Mouse (Mus musculus): Measurements from ENCODE around the gene Atxn2. TPM values are rescaled to one million over a fixed set of nuclear protein-coding genes. Genes with fewer than 3 reads are reported as not detected.

The Atxn2 gene
- polyA plus RNA-seq, 1 experiment: 71.9 TPM

DNA sequence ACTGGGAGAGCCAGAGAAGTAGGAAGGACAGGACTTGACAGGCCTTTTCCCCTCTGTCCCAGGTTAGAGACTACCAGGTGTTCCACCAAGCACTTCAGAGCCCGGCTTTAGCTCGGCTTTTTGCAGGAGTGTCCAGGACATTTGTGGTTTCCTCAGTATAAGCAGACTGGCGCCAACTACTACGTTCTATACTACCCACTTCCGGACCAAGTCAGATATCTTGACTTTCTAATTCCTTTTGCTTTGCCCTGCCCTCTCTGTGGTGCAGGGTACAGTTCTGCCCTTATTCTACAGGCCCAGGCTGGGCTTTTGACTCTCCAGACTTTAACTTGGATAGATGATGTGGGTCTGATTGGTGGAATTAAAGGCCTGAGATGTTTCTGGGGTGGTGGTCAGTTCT, 108.4 kb downstream of the Atxn2 start:
- 15% methylated on average over 5 of the region's 5 CpGs for WGBS
- Histone ChIP-seq H3K36me3 (ENCODE audit: control insufficient read depth, insufficient read depth, low read length) (peaks cover 54% of the 10 kb centered on the region), H3K4me3 (ENCODE audit: extremely low read depth, insufficient read depth, insufficient read length) (no peak overlapping the region), H3K27ac (ENCODE audit: insufficient read depth, low read length) (no peak overlapping the region), H3K4me1 (ENCODE audit: control insufficient read depth, insufficient read depth, insufficient read length) (peaks cover 22% of the 10 kb centered on the region; the same call in 1 of the 2 replicates), H3K27me3 (ENCODE audit: control insufficient read depth, insufficient read depth, low read length) (no peaks in the 10 kb centered on the region)
- no peak for TF ChIP-seq CTCF (IDR thresholded peaks at IDR 0.05; ENCODE audit: extremely low read depth, insufficient read depth, insufficient read length, insufficient replicate concordance)
- TF ChIP-seq POLR2A (IDR thresholded peaks at IDR 0.05; ENCODE audit: low read depth, low read length): no peak
- DNase-seq (ENCODE audit: low read depth in 1 of 2, low spot score in 2 of 2): no peak

- no peak for TF ChIP-seq CTCF (IDR thresholded peaks at IDR 0.05; ENCODE audit: extremely low read depth, insufficient read depth, insufficient read length, insufficient replicate concordance)
- no peak for TF ChIP-seq POLR2A (IDR thresholded peaks at IDR 0.05; ENCODE audit: low read depth, low read length)
- H3K4me3 ChIP-seq (ENCODE audit: extremely low read depth, insufficient read depth, insufficient read length): no peak overlapping the region
- WGBS: 64% methylated on average over 2 of the region's 2 CpGs
- DNase-seq (ENCODE audit: low read depth in 1 of 2, low spot score in 2 of 2): no peak
- H3K27me3 ChIP-seq (ENCODE audit: control insufficient read depth, insufficient read depth, low read length): no peaks in the 10 kb centered on the region
- H3K27ac ChIP-seq (ENCODE audit: insufficient read depth, low read length): no peak overlapping the region
- H3K4me1 ChIP-seq (ENCODE audit: control insufficient read depth, insufficient read depth, insufficient read length): peaks cover 24% of the 10 kb centered on the region; the same call in 1 of the 2 replicates
- H3K36me3 ChIP-seq (ENCODE audit: control insufficient read depth, insufficient read depth, low read length): peaks cover 57% of the 10 kb centered on the region
Measured at GRCm38 (mm10) chr5:121820161-121820560, 109.0 kb downstream of the Atxn2 start.

DNA sequence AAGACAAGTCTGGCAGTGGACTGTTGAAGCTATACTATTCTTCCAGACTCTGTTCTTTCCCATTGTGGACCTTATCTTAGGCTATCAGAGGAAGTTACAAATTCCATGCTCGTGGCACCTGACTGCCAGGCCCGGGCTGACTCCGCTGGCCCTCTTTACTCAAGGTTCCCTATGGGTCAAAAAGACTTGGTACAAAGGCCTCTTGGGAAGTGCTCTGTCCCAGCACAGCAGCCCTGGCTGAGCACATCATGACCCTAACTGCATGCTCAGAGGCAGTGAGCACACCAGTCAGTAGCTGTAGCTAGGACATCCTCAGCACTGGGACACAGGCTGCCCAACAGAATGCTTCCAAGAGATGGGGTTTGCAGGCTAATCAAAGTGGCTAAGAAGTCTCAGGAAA, 109.5 kb downstream of the Atxn2 start:
- peaks cover 59% of the 10 kb centered on the region for H3K36me3 ChIP-seq (ENCODE audit: control insufficient read depth, insufficient read depth, low read length)
- H3K4me1 ChIP-seq (ENCODE audit: control insufficient read depth, insufficient read depth, insufficient read length): peaks cover 24% of the 10 kb centered on the region; the same call in 1 of the 2 replicates

GRCm38 (mm10) chr5:121821116-121821515, 110.0 kb downstream of the Atxn2 start:
- TF ChIP-seq POLR2A (IDR thresholded peaks at IDR 0.05; ENCODE audit: low read depth, low read length): no peak
- TF ChIP-seq CTCF (IDR thresholded peaks at IDR 0.05; ENCODE audit: extremely low read depth, insufficient read depth, insufficient read length, insufficient replicate concordance): no peak
- 77% methylated on average over 5 of the region's 5 CpGs for WGBS
- Histone ChIP-seq H3K4me3 (ENCODE audit: extremely low read depth, insufficient read depth, insufficient read length) (no peak overlapping the region), H3K27ac (ENCODE audit: insufficient read depth, low read length) (no peak overlapping the region), H3K4me1 (ENCODE audit: control insufficient read depth, insufficient read depth, insufficient read length) (peaks cover 24% of the 10 kb centered on the region; the same call in 1 of the 2 replicates), H3K36me3 (ENCODE audit: control insufficient read depth, insufficient read depth, low read length) (peaks cover 56% of the 10 kb centered on the region), H3K27me3 (ENCODE audit: control insufficient read depth, insufficient read depth, low read length) (no peaks in the 10 kb centered on the region)
- DNase-seq (ENCODE audit: low read depth in 1 of 2, low spot score in 2 of 2): no peak

More for the DNA sequence above, 109.5 kb downstream of the Atxn2 start:
- 70% methylated on average over 3 of the region's 3 CpGs for WGBS
- no peak overlapping the region for H3K27ac ChIP-seq (ENCODE audit: insufficient read depth, low read length)
- no peak overlapping the region for H3K4me3 ChIP-seq (ENCODE audit: extremely low read depth, insufficient read depth, insufficient read length)
- no peak for DNase-seq (ENCODE audit: low read depth in 1 of 2, low spot score in 2 of 2)
- no peaks in the 10 kb centered on the region for H3K27me3 ChIP-seq (ENCODE audit: control insufficient read depth, insufficient read depth, low read length)
- TF ChIP-seq CTCF (IDR thresholded peaks at IDR 0.05; ENCODE audit: extremely low read depth, insufficient read depth, insufficient read length, insufficient replicate concordance): no peak

DNA sequence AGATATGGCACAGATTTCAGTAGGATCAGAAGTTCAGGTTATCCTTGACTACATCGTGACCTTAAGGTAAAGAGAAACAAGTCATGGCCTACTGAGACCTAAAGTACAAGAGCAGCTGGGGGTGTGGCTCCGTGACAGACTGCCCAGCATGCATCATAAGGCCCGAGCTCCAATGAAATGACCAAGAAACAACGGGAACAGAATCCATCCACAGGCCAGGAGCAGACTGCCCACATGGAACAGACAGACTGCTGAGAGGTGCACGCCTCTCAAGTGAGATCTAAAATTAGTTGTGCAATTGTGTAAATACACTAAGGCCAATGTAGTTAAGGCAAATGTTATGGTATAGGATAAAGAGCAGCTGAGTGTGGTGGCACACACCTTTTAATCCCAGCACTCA, 110.4 kb downstream of the Atxn2 start:
- H3K4me3 ChIP-seq (ENCODE audit: extremely low read depth, insufficient read depth, insufficient read length): no peak overlapping the region
- TF ChIP-seq POLR2A (IDR thresholded peaks at IDR 0.05; ENCODE audit: low read depth, low read length) (no peak), CTCF (IDR thresholded peaks at IDR 0.05; ENCODE audit: extremely low read depth, insufficient read depth, insufficient read length, insufficient replicate concordance) (no peak)
- 87% methylated on average over 5 of the region's 5 CpGs for WGBS
- no peak overlapping the region for H3K27ac ChIP-seq (ENCODE audit: insufficient read depth, low read length)
- no peaks in the 10 kb centered on the region for H3K27me3 ChIP-seq (ENCODE audit: control insufficient read depth, insufficient read depth, low read length)
- peaks cover 25% of the 10 kb centered on the region; the same call in 1 of the 2 replicates for H3K4me1 ChIP-seq (ENCODE audit: control insufficient read depth, insufficient read depth, insufficient read length)
- no peak for DNase-seq (ENCODE audit: low read depth in 1 of 2, low spot score in 2 of 2)
- H3K36me3 ChIP-seq (ENCODE audit: control insufficient read depth, insufficient read depth, low read length): peaks cover 57% of the 10 kb centered on the region

GRCm38 (mm10) chr5:121822786-121823505, 111.8 kb downstream of the Atxn2 start:
- no peak overlapping the region for H3K4me3 ChIP-seq (ENCODE audit: extremely low read depth, insufficient read depth, insufficient read length)
- H3K27me3 ChIP-seq (ENCODE audit: control insufficient read depth, insufficient read depth, low read length): no peaks in the 10 kb centered on the region
- peaks cover 58% of the 10 kb centered on the region for H3K36me3 ChIP-seq (ENCODE audit: control insufficient read depth, insufficient read depth, low read length)
- 76% methylated on average over 7 of the region's 7 CpGs for WGBS
- peaks cover 30% of the 10 kb centered on the region; the same call in 1 of the 2 replicates for H3K4me1 ChIP-seq (ENCODE audit: control insufficient read depth, insufficient read depth, insufficient read length)
- H3K27ac ChIP-seq (ENCODE audit: insufficient read depth, low read length): peak overlapping the region; percentile 12; the same call in 1 of the 2 replicates
- no peak for DNase-seq (ENCODE audit: low read depth in 1 of 2, low spot score in 2 of 2)
- TF ChIP-seq POLR2A (IDR thresholded peaks at IDR 0.05; ENCODE audit: low read depth, low read length): no peak
- no peak for TF ChIP-seq CTCF (IDR thresholded peaks at IDR 0.05; ENCODE audit: extremely low read depth, insufficient read depth, insufficient read length, insufficient replicate concordance)

- Histone ChIP-seq H3K27ac (ENCODE audit: insufficient read depth, low read length) (peak overlapping the region; percentile 76; the same call in 1 of the 2 replicates), H3K4me1 (ENCODE audit: control insufficient read depth, insufficient read depth, insufficient read length) (peaks cover 30% of the 10 kb centered on the region; the same call in 1 of the 2 replicates), H3K27me3 (ENCODE audit: control insufficient read depth, insufficient read depth, low read length) (no peaks in the 10 kb centered on the region), H3K4me3 (ENCODE audit: extremely low read depth, insufficient read depth, insufficient read length) (no peak overlapping the region), H3K36me3 (ENCODE audit: control insufficient read depth, insufficient read depth, low read length) (peaks cover 58% of the 10 kb centered on the region)
- WGBS: 91% methylated on average over 1 of the region's 1 CpGs
- DNase-seq (ENCODE audit: low read depth in 1 of 2, low spot score in 2 of 2): no peak
- TF ChIP-seq CTCF (IDR thresholded peaks at IDR 0.05; ENCODE audit: extremely low read depth, insufficient read depth, insufficient read length, insufficient replicate concordance) (no peak), POLR2A (IDR thresholded peaks at IDR 0.05; ENCODE audit: low read depth, low read length) (no peak)
Measured at GRCm38 (mm10) chr5:121823668-121824067, 112.5 kb downstream of the Atxn2 start.
